Mouse (Mus musculus) limb, embryonic 13.5 days (tissue): ENCODE results near the gene Dock1. TPM values are rescaled to one million over a fixed set of nuclear protein-coding genes. Genes with fewer than 3 reads are reported as not detected.

Experiments
- ATAC-seq: fragments of 200-750 bp; cut with Nextera tagmentation; 2 replicates; pipeline ENCODE4 v1.8.0; 2017; ENCODE audit warnings: low read depth, moderate number of reproducible peaks, moderate TSS enrichment; ENCODE audit not compliant: low FRiP score
- H3K27ac ChIP-seq: fragments of 300-500 bp; sonication (generic); 2 replicates; pipeline ENCODE4 v1.5.1; 2015; ENCODE audit warnings: inconsistent platforms, mild to moderate bottlenecking, moderate library complexity
- H3K27me3 ChIP-seq: fragments of 300-500 bp; sonication (generic); 2 replicates; pipeline ENCODE4 v1.6.1; 2015; ENCODE audit warnings: mild to moderate bottlenecking, inconsistent platforms
- H3K36me3 ChIP-seq: fragments of 300-500 bp; sonication (generic); 2 replicates; pipeline ENCODE4 v1.6.1; 2015; ENCODE audit warnings: inconsistent platforms, mild to moderate bottlenecking, moderate library complexity
- H3K4me1 ChIP-seq: fragments of 300-500 bp; sonication (generic); 2 replicates; pipeline ENCODE4 v1.6.1; 2015; ENCODE audit warnings: inconsistent platforms
- H3K4me2 ChIP-seq: fragments of 300-500 bp; sonication (generic); replicated peaks from 2 replicates; pipeline ENCODE4 v1.6.1; 2015; ENCODE audit warnings: inconsistent platforms, mild to moderate bottlenecking, moderate library complexity
- H3K4me3 ChIP-seq: fragments of 300-500 bp; sonication (generic); 2 replicates; pipeline ENCODE4 v1.5.1; 2015; ENCODE audit warnings: moderate library complexity, mild to moderate bottlenecking, inconsistent platforms
- H3K9ac ChIP-seq: fragments of 300-500 bp; sonication (generic); 2 replicates; pipeline ENCODE4 v1.6.1; 2015; ENCODE audit warnings: mild to moderate bottlenecking, inconsistent platforms
- H3K9me3 ChIP-seq: fragments of 300-500 bp; sonication (generic); 2 replicates; pipeline ENCODE4 v1.6.1; 2016; ENCODE audit warnings: inconsistent platforms
- WGBS: fragments of 180-500 bp; shearing (Covaris S2); methylation state at CpG from one replicate; pipeline ENCODE4 v1.1.7; 2015; 5-methylcytosine and 5-hydroxymethylcytosine counted together
- polyA plus RNA-seq: library from polyadenylated mRNA; unstranded; fragments of >200 nt; fragmentation: Nextera tagmentation; extraction: Ambion mirVana; gene quantifications from 2 replicates; pipeline ENCODE4 v1.2.1, GENCODE M21; 2015

The Dock1 gene
- polyA plus RNA-seq, 1 experiment from 2014 or later: 45.1 TPM

DNA sequence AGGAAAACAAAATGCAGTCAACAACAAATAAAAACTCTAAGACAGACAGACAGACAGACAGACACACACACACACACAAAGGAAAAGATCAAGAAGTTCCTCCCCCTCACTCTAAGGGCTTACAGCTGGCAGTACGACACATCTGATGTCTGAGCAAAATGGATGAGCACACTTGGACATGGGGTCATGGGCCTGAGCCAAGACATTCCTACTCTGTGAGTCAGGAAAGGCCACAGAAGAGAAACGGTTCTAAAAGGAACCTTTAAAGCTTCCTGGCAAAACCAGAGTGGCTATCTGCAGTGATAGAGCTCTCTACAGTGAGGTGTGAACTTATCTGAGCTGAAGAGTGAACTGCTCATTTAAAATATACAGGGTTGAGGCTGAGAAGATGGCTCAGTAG lies 542.1 kb downstream of the Dock1 start:
- 54% methylated on average over 2 of the region's 2 CpGs for WGBS
- no peak overlapping the region for H3K4me3 ChIP-seq
- H3K4me1 ChIP-seq: no peaks in the 10 kb centered on the region
- H3K27me3 ChIP-seq: no peaks in the 10 kb centered on the region
- no peak overlapping the region for H3K9ac ChIP-seq
- H3K9me3 ChIP-seq: no peaks in the 10 kb centered on the region
- no peak for ATAC-seq
- H3K4me2 ChIP-seq: no peak overlapping the region
- H3K36me3 ChIP-seq: no peaks in the 10 kb centered on the region
- H3K27ac ChIP-seq: no peak overlapping the region

DNA sequence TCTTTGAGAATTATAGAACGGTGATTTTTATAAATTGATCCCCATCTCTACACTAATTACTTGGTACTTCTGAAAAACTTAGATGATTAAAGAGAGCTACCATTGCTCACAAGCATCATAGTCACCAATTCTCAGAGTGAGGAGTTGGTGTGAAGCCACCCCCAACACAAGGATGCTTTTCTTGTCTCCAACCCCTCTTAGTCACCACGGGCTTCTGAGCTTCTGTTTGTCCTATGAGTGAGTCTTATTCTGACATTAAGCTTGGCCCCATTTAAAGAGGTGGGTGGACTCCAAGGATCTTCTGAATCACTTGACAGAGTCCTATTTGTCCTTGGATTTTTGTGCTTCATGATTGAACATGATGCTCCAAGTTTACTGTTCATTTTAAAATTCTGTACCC lies 551.0 kb downstream of the Dock1 start:
- no peak for ATAC-seq
- Histone ChIP-seq H3K9ac (no peak overlapping the region), H3K4me3 (no peak overlapping the region), H3K4me2 (no peak overlapping the region), H3K27ac (no peak overlapping the region), H3K27me3 (no peaks in the 10 kb centered on the region), H3K9me3 (no peaks in the 10 kb centered on the region), H3K4me1 (no peaks in the 10 kb centered on the region), H3K36me3 (no peaks in the 10 kb centered on the region)
- 70% methylated on average over 2 of the region's 2 CpGs for WGBS
